Mouse (Mus musculus): Measurements from ENCODE around the gene Dnmt3c. TPM values are rescaled to one million over a fixed set of nuclear protein-coding genes. Genes with fewer than 3 reads are reported as not detected.
"Not testable (repeated sequence)": the region's sequence is repeated elsewhere in the genome, so short reads cannot be mapped to it uniquely, and the experiment has no call there.

Dnmt3c gene
- polyA plus RNA-seq, 1 experiment, result not detected

- H3K27me3 ChIP-seq (ENCODE audit: control insufficient read depth, insufficient read depth, insufficient read length), result no peaks in the 10 kb centered on the region
- no peaks in the 10 kb centered on the region for H3K79me2 ChIP-seq (ENCODE audit: control insufficient read depth, insufficient read depth)
- TF ChIP-seq POLR2A (IDR thresholded peaks at IDR 0.05; ENCODE audit: insufficient read length, low read depth) (no peak), TCF12 (IDR thresholded peaks at IDR 0.05; ENCODE audit: insufficient read depth, poor library complexity, severe bottlenecking) (no peak), CEBPB (IDR thresholded peaks at IDR 0.05; ENCODE audit: insufficient read depth, poor library complexity, severe bottlenecking) (no peak), REST (IDR thresholded peaks at IDR 0.05; ENCODE audit: insufficient read depth, insufficient read length) (no peak), POLR2AphosphoS2 (IDR thresholded peaks at IDR 0.05; ENCODE audit: insufficient read length, low read depth) (no peak), USF1 (IDR thresholded peaks at IDR 0.05; ENCODE audit: low read depth) (no peak), MYOG (IDR thresholded peaks at IDR 0.05; ENCODE audit: control insufficient read depth in 1 of 3, insufficient read depth in 1 of 3, insufficient read length in 2 of 3, low read depth in 2 of 3) (no peak), SRF (IDR thresholded peaks at IDR 0.05; ENCODE audit: control insufficient read depth, insufficient read length, low read depth) (no peak), E2F4 (IDR thresholded peaks at IDR 0.05; ENCODE audit: insufficient read depth) (no peak), MAX (IDR thresholded peaks at IDR 0.05; ENCODE audit: low read depth) (no peak), MYOD1 (IDR thresholded peaks at IDR 0.05; ENCODE audit: control insufficient read depth in 1 of 3, insufficient read length in 2 of 3, low read depth in 2 of 3) (no peak), TCF3 (IDR thresholded peaks at IDR 0.05; ENCODE audit: insufficient read length, low read depth) (no peak)
- H3K4me3 ChIP-seq, result no peak overlapping the region
- no peak overlapping the region for H3ac ChIP-seq (ENCODE audit: control insufficient read depth, insufficient read length)
- H3K36me3 ChIP-seq (ENCODE audit: control insufficient read depth, insufficient read depth), result no peaks in the 10 kb centered on the region
- no peak overlapping the region for H3K4me2 ChIP-seq (ENCODE audit: low read depth)
Observed at GRCm38 (mm10) chr2:153670111-153670510, 26.3 kb upstream of the Dnmt3c start.

GRCm38 (mm10) chr2:153672619-153673018, 23.8 kb upstream of the Dnmt3c start:
- no peak overlapping the region for H3K4me3 ChIP-seq
- no peak overlapping the region for H3K4me2 ChIP-seq (ENCODE audit: low read depth)
- TF ChIP-seq REST (IDR thresholded peaks at IDR 0.05; ENCODE audit: insufficient read depth, insufficient read length) (no peak), MAX (IDR thresholded peaks at IDR 0.05; ENCODE audit: low read depth) (no peak), TCF3 (IDR thresholded peaks at IDR 0.05; ENCODE audit: insufficient read length, low read depth) (no peak), POLR2A (IDR thresholded peaks at IDR 0.05; ENCODE audit: insufficient read length, low read depth) (no peak), CEBPB (IDR thresholded peaks at IDR 0.05; ENCODE audit: insufficient read depth, poor library complexity, severe bottlenecking) (no peak), MYOD1 (IDR thresholded peaks at IDR 0.05; ENCODE audit: control insufficient read depth in 1 of 3, insufficient read length in 2 of 3, low read depth in 2 of 3) (no peak), USF1 (IDR thresholded peaks at IDR 0.05; ENCODE audit: low read depth) (no peak), POLR2AphosphoS2 (IDR thresholded peaks at IDR 0.05; ENCODE audit: insufficient read length, low read depth) (no peak), MYOG (IDR thresholded peaks at IDR 0.05; ENCODE audit: control insufficient read depth in 1 of 3, insufficient read depth in 1 of 3, insufficient read length in 2 of 3, low read depth in 2 of 3) (no peak), TCF12 (IDR thresholded peaks at IDR 0.05; ENCODE audit: insufficient read depth, poor library complexity, severe bottlenecking) (no peak), SRF (IDR thresholded peaks at IDR 0.05; ENCODE audit: control insufficient read depth, insufficient read length, low read depth) (no peak), E2F4 (IDR thresholded peaks at IDR 0.05; ENCODE audit: insufficient read depth) (no peak)
- no peak overlapping the region for H3ac ChIP-seq (ENCODE audit: control insufficient read depth, insufficient read length)
- no peaks in the 10 kb centered on the region for H3K27me3 ChIP-seq (ENCODE audit: control insufficient read depth, insufficient read depth, insufficient read length)
- no peaks in the 10 kb centered on the region for H3K36me3 ChIP-seq (ENCODE audit: control insufficient read depth, insufficient read depth)
- no peaks in the 10 kb centered on the region for H3K79me2 ChIP-seq (ENCODE audit: control insufficient read depth, insufficient read depth)

- H3K79me2 ChIP-seq (ENCODE audit: control insufficient read depth, insufficient read depth); H3K4me3 ChIP-seq; H3K36me3 ChIP-seq (ENCODE audit: control insufficient read depth, insufficient read depth); H3ac ChIP-seq (ENCODE audit: control insufficient read depth, insufficient read length); H3K4me2 ChIP-seq (ENCODE audit: low read depth); H3K27me3 ChIP-seq (ENCODE audit: control insufficient read depth, insufficient read depth, insufficient read length): not testable (repeated sequence)
Observed at GRCm38 (mm10) chr2:153675364-153675763, 21.1 kb upstream of the Dnmt3c start.

- H3ac ChIP-seq (ENCODE audit: control insufficient read depth, insufficient read length), result no peak overlapping the region
- no peak overlapping the region for H3K4me2 ChIP-seq (ENCODE audit: low read depth)
- no peaks in the 10 kb centered on the region for H3K27me3 ChIP-seq (ENCODE audit: control insufficient read depth, insufficient read depth, insufficient read length)
- no peak for TF ChIP-seq E2F4 (IDR thresholded peaks at IDR 0.05; ENCODE audit: insufficient read depth)
- TF ChIP-seq POLR2AphosphoS2 (IDR thresholded peaks at IDR 0.05; ENCODE audit: insufficient read length, low read depth), result no peak
- no peak for TF ChIP-seq SRF (IDR thresholded peaks at IDR 0.05; ENCODE audit: control insufficient read depth, insufficient read length, low read depth)
- no peak for TF ChIP-seq TCF12 (IDR thresholded peaks at IDR 0.05; ENCODE audit: insufficient read depth, poor library complexity, severe bottlenecking)
- no peak for TF ChIP-seq MYOD1 (IDR thresholded peaks at IDR 0.05; ENCODE audit: control insufficient read depth in 1 of 3, insufficient read length in 2 of 3, low read depth in 2 of 3)
- TF ChIP-seq USF1 (IDR thresholded peaks at IDR 0.05; ENCODE audit: low read depth), result no peak
- no peak for TF ChIP-seq TCF3 (IDR thresholded peaks at IDR 0.05; ENCODE audit: insufficient read length, low read depth)
- no peak for TF ChIP-seq MAX (IDR thresholded peaks at IDR 0.05; ENCODE audit: low read depth)
- no peak for TF ChIP-seq POLR2A (IDR thresholded peaks at IDR 0.05; ENCODE audit: insufficient read length, low read depth)
- no peak for TF ChIP-seq CEBPB (IDR thresholded peaks at IDR 0.05; ENCODE audit: insufficient read depth, poor library complexity, severe bottlenecking)
- no peak for TF ChIP-seq REST (IDR thresholded peaks at IDR 0.05; ENCODE audit: insufficient read depth, insufficient read length)
- TF ChIP-seq MYOG (IDR thresholded peaks at IDR 0.05; ENCODE audit: control insufficient read depth in 1 of 3, insufficient read depth in 1 of 3, insufficient read length in 2 of 3, low read depth in 2 of 3), result no peak
- no peaks in the 10 kb centered on the region for H3K36me3 ChIP-seq (ENCODE audit: control insufficient read depth, insufficient read depth)
- no peak overlapping the region for H3K4me3 ChIP-seq
- H3K79me2 ChIP-seq (ENCODE audit: control insufficient read depth, insufficient read depth), result no peaks in the 10 kb centered on the region
Observed at GRCm38 (mm10) chr2:153676944-153677343, 19.5 kb upstream of the Dnmt3c start.

GRCm38 (mm10) chr2:153677550-153677949, 18.9 kb upstream of the Dnmt3c start:
- no peaks in the 10 kb centered on the region for H3K36me3 ChIP-seq (ENCODE audit: control insufficient read depth, insufficient read depth)

More at GRCm38 (mm10) chr2:153677550-153677949, 18.9 kb upstream of the Dnmt3c start:
- Histone ChIP-seq H3ac (ENCODE audit: control insufficient read depth, insufficient read length) (no peak overlapping the region), H3K4me3 (no peak overlapping the region), H3K4me2 (ENCODE audit: low read depth) (no peak overlapping the region), H3K79me2 (ENCODE audit: control insufficient read depth, insufficient read depth) (no peaks in the 10 kb centered on the region), H3K27me3 (ENCODE audit: control insufficient read depth, insufficient read depth, insufficient read length) (no peaks in the 10 kb centered on the region)
- TF ChIP-seq REST (IDR thresholded peaks at IDR 0.05; ENCODE audit: insufficient read depth, insufficient read length), result no peak
- TF ChIP-seq SRF (IDR thresholded peaks at IDR 0.05; ENCODE audit: control insufficient read depth, insufficient read length, low read depth), result no peak
- TF ChIP-seq POLR2A (IDR thresholded peaks at IDR 0.05; ENCODE audit: insufficient read length, low read depth), result no peak
- TF ChIP-seq USF1 (IDR thresholded peaks at IDR 0.05; ENCODE audit: low read depth), result no peak
- no peak for TF ChIP-seq MYOD1 (IDR thresholded peaks at IDR 0.05; ENCODE audit: control insufficient read depth in 1 of 3, insufficient read length in 2 of 3, low read depth in 2 of 3)
- no peak for TF ChIP-seq POLR2AphosphoS2 (IDR thresholded peaks at IDR 0.05; ENCODE audit: insufficient read length, low read depth)
- no peak for TF ChIP-seq E2F4 (IDR thresholded peaks at IDR 0.05; ENCODE audit: insufficient read depth)
- TF ChIP-seq CEBPB (IDR thresholded peaks at IDR 0.05; ENCODE audit: insufficient read depth, poor library complexity, severe bottlenecking), result no peak
- TF ChIP-seq TCF12 (IDR thresholded peaks at IDR 0.05; ENCODE audit: insufficient read depth, poor library complexity, severe bottlenecking), result no peak
- TF ChIP-seq TCF3 (IDR thresholded peaks at IDR 0.05; ENCODE audit: insufficient read length, low read depth), result no peak
- no peak for TF ChIP-seq MYOG (IDR thresholded peaks at IDR 0.05; ENCODE audit: control insufficient read depth in 1 of 3, insufficient read depth in 1 of 3, insufficient read length in 2 of 3, low read depth in 2 of 3)
- TF ChIP-seq MAX (IDR thresholded peaks at IDR 0.05; ENCODE audit: low read depth), result no peak

Data from myocyte (in vitro differentiated cells).